Mouse (Mus musculus): ENCODE results near the gene Stat5a. TPM values are rescaled to one million over a fixed set of nuclear protein-coding genes. Genes with fewer than 3 reads are reported as not detected.

The Stat5a gene
- total and polyA plus RNA-seq, 3 experiments, result 17.5 to 23.6 (median 23.0) TPM

DNA sequence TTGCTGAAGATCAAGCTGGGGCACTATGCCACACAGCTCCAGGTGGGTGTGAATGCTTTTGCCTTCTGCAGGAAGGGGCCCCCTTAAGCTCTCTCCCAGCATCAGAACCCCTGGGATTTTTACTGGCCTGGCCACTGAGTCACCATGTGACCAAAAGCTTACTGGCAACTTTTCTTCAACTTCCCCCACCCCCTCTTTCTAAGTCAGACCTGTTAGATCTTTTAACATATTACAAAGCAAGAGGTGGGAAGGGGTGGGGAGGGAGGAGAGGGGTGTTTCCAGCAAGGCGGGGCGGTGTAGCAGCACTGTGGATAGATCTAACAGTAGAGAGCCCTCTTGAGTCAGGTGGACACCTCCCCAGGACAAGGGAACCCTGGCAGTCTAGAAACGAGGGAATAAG, 2.7 kb downstream of the Stat5a start:
- DNase-seq (ENCODE audit: extremely low read depth), result no peak
- peak overlapping the region in 1 of 3 experiments; percentile 91 for H3K4me3 ChIP-seq (replicated peaks in 1 of 3; ENCODE audit: low read depth in 2 of 3, low read length in 2 of 3, poor library complexity in 1 of 3)
- H3K27ac ChIP-seq (ENCODE audit: insufficient read depth, low read depth), result no peak overlapping the region
- TF ChIP-seq MEF2A (IDR thresholded peaks at IDR 0.05; ENCODE audit: borderline replicate concordance, low read depth, low read length) (0 out of 2 replicates have a peak, but pooled peaks have one; percentile 23), TCF12 (IDR thresholded peaks at IDR 0.05; ENCODE audit: low read depth, low read length) (0 out of 2 replicates have a peak, but pooled peaks have one; percentile 21), RCOR1 (conservative IDR thresholded peaks at IDR 0.05; ENCODE audit: low read depth, low read length) (no peak), E2F4 (IDR thresholded peaks at IDR 0.05; ENCODE audit: insufficient replicate concordance, low read depth, low read length) (no peak)
- in situ Hi-C loops (cut with MboI; ENCODE audit: low pct_ligation_motif_present, low pct_unique_long_range_greater_than_20kb, low sequenced_read_pairs) (no loop called here), dilution Hi-C loops (cut with MboI; ENCODE audit: extremely low pct_ligation_motif_present, extremely low pct_unique_long_range_greater_than_20kb, low sequenced_read_pairs) (no loop called here)
- peaks cover 23 to 43% of the 10 kb centered on the region in 2 experiments for H3K4me1 ChIP-seq (ENCODE audit: control insufficient read depth in 1 of 2, insufficient read depth in 2 of 2)
- H3K27me3 ChIP-seq (replicated peaks), result peaks cover 15% of the 10 kb centered on the region
- H3K36me3 ChIP-seq (replicated peaks in 1 of 2; ENCODE audit: control insufficient read depth in 1 of 2, insufficient read depth in 1 of 2, low read length in 1 of 2), result peaks cover 14 to 47% of the 10 kb centered on the region in 2 experiments
- no peaks in the 10 kb centered on the region for H3K9me3 ChIP-seq (replicated peaks; ENCODE audit: low read length)
- no peak overlapping the region for H3K9ac ChIP-seq (ENCODE audit: insufficient read depth, low read depth)
- no peak overlapping the region for H3K4me2 ChIP-seq (ENCODE audit: insufficient read depth, low read depth, poor library complexity, severe bottlenecking)
- H3K79me2 ChIP-seq (replicated peaks; ENCODE audit: control insufficient read depth, extremely low read depth, insufficient read depth, poor library complexity, severe bottlenecking), result no peaks in the 10 kb centered on the region

- peaks cover 6% of the 10 kb centered on the region for H3K27me3 ChIP-seq (replicated peaks)
- H3K4me2 ChIP-seq (ENCODE audit: insufficient read depth, low read depth, poor library complexity, severe bottlenecking), result no peak overlapping the region
- dilution Hi-C loops (cut with MboI; ENCODE audit: extremely low pct_ligation_motif_present, extremely low pct_unique_long_range_greater_than_20kb, low sequenced_read_pairs) (no loop called here), in situ Hi-C loops (cut with MboI; ENCODE audit: low pct_ligation_motif_present, low pct_unique_long_range_greater_than_20kb, low sequenced_read_pairs) (no loop called here)
- H3K27ac ChIP-seq (ENCODE audit: insufficient read depth, low read depth), result no peak overlapping the region
- H3K4me3 ChIP-seq (replicated peaks in 1 of 3; ENCODE audit: low read depth in 2 of 3, low read length in 2 of 3, poor library complexity in 1 of 3), result no peak overlapping the region
- no peak for TF ChIP-seq JUN (IDR thresholded peaks at IDR 0.05; ENCODE audit: insufficient read depth, low read depth, low read length)
- TF ChIP-seq GABPA (IDR thresholded peaks at IDR 0.05; ENCODE audit: insufficient replicate concordance, low read depth, low read length), result no peak
- TF ChIP-seq PAX5 (IDR thresholded peaks at IDR 0.05; ENCODE audit: low read length), result no peak
- TF ChIP-seq RCOR1 (conservative IDR thresholded peaks at IDR 0.05; ENCODE audit: low read depth, low read length), result no peak
- no peak for TF ChIP-seq ZMIZ1 (IDR thresholded peaks at IDR 0.05; ENCODE audit: low read depth, low read length)
- TF ChIP-seq ETS1 (conservative IDR thresholded peaks at IDR 0.05; ENCODE audit: low read depth, low read length), result no peak
- TF ChIP-seq RAD21 (IDR thresholded peaks at IDR 0.05; ENCODE audit: low read depth, low read length), result no peak
- no peak for TF ChIP-seq ELF1 (IDR thresholded peaks at IDR 0.05; ENCODE audit: low read depth, low read length)
- TF ChIP-seq CHD2 (IDR thresholded peaks at IDR 0.05; ENCODE audit: low read length), result no peak
- H3K79me2 ChIP-seq (replicated peaks; ENCODE audit: control insufficient read depth, extremely low read depth, insufficient read depth, poor library complexity, severe bottlenecking), result no peaks in the 10 kb centered on the region
- no peak for DNase-seq (ENCODE audit: extremely low read depth)
- H3K36me3 ChIP-seq (replicated peaks in 1 of 2; ENCODE audit: control insufficient read depth in 1 of 2, insufficient read depth in 1 of 2, low read length in 1 of 2), result peaks cover 16 to 55% of the 10 kb centered on the region in 2 experiments
- H3K4me1 ChIP-seq (ENCODE audit: control insufficient read depth in 1 of 2, insufficient read depth in 2 of 2), result peaks cover 23 to 40% of the 10 kb centered on the region in 2 experiments
- H3K9ac ChIP-seq (ENCODE audit: insufficient read depth, low read depth), result no peak overlapping the region
- no peaks in the 10 kb centered on the region for H3K9me3 ChIP-seq (replicated peaks; ENCODE audit: low read length)
These were observed 4.0 kb downstream of the Stat5a start for GRCm38 (mm10) chr11:100863141-100863540.

DNA sequence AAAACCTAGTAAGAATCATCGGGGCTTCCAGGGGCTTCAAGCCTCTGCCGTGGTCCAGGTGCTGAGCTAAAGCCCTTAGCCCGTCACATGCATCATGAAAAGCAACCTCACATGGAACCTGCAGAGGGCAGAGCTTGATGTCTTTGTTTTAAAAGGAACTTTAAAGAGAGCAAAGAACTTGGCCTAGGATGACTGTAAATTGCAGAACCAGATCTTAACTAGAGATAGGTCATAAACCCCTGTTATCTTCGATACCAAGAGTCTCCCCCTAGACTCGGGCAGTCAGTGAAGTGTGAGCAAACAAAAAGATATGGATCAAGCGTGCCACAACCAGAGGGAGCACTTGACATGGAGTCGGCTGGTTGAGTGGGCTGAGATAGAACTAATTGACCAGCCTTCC, 6.5 kb downstream of the Stat5a start:
- Histone ChIP-seq H3K27ac (ENCODE audit: insufficient read depth, low read depth) (no peak overlapping the region), H3K4me3 (replicated peaks in 1 of 3; ENCODE audit: low read depth in 2 of 3, low read length in 2 of 3, poor library complexity in 1 of 3) (no peak overlapping the region), H3K27me3 (replicated peaks) (no peaks in the 10 kb centered on the region), H3K79me2 (replicated peaks; ENCODE audit: control insufficient read depth, extremely low read depth, insufficient read depth, poor library complexity, severe bottlenecking) (no peaks in the 10 kb centered on the region), H3K4me2 (ENCODE audit: insufficient read depth, low read depth, poor library complexity, severe bottlenecking) (no peak overlapping the region), H3K9ac (ENCODE audit: insufficient read depth, low read depth) (no peak overlapping the region), H3K9me3 (replicated peaks; ENCODE audit: low read length) (no peaks in the 10 kb centered on the region), H3K36me3 (replicated peaks in 1 of 2; ENCODE audit: control insufficient read depth in 1 of 2, insufficient read depth in 1 of 2, low read length in 1 of 2) (peaks cover 22 to 68% of the 10 kb centered on the region in 2 experiments), H3K4me1 (ENCODE audit: control insufficient read depth in 1 of 2, insufficient read depth in 2 of 2) (peaks cover 10 to 23% of the 10 kb centered on the region in 2 experiments)
- dilution Hi-C loops (cut with MboI; ENCODE audit: extremely low pct_ligation_motif_present, extremely low pct_unique_long_range_greater_than_20kb, low sequenced_read_pairs), result no loop called here
- in situ Hi-C loops (cut with MboI; ENCODE audit: low pct_ligation_motif_present, low pct_unique_long_range_greater_than_20kb, low sequenced_read_pairs), result no loop called here
- peak in 1 of 2 experiments; percentile 26; a peak in 2 of 4 replicates for TF ChIP-seq CTCF (conservative IDR thresholded peaks at IDR 0.05 in 1 of 2, IDR thresholded peaks at IDR 0.05 in 1 of 2; ENCODE audit: low read depth in 2 of 2, low read length in 2 of 2)
- no peak for TF ChIP-seq USF2 (conservative IDR thresholded peaks at IDR 0.05; ENCODE audit: low read depth, low read length)
- DNase-seq (ENCODE audit: extremely low read depth), result no peak
